Mouse (Mus musculus) ES-E14 (cell line): ENCODE measurements at regions not wholly inside any gene's neighbourhood (a gene's known extent, or its start where the extent isn't known, plus 50 kb on each side); places are given as distances from the start of the nearest gene placed in this dataset.

Experiments used
- CHD2 ChIP-seq: IDR thresholded peaks from 2 replicates; pipeline ENCODE4 v1.6.1; 2014; ENCODE audit warnings: mild to moderate bottlenecking, low read depth, low read length, inconsistent platforms
- HCFC1 ChIP-seq: IDR thresholded peaks from 2 replicates; pipeline ENCODE4 v1.6.1; 2012; ENCODE audit warnings: low read length, inconsistent platforms, borderline replicate concordance; ENCODE audit not compliant: insufficient read depth
- MAFK ChIP-seq: IDR thresholded peaks from 2 replicates; pipeline ENCODE4 v1.6.1; 2014; ENCODE audit warnings: mild to moderate bottlenecking, low read depth, low read length, inconsistent platforms; ENCODE audit not compliant: insufficient read depth
- ZC3H11A ChIP-seq: IDR thresholded peaks from 2 replicates; pipeline ENCODE4 v1.6.1; 2012; ENCODE audit warnings: low read depth, mild to moderate bottlenecking, inconsistent platforms, low read length, borderline replicate concordance
- ZNF384 ChIP-seq: IDR thresholded peaks from 2 replicates; pipeline ENCODE4 v1.6.1; 2012; ENCODE audit warnings: low read depth, low read length, inconsistent platforms

DNA sequence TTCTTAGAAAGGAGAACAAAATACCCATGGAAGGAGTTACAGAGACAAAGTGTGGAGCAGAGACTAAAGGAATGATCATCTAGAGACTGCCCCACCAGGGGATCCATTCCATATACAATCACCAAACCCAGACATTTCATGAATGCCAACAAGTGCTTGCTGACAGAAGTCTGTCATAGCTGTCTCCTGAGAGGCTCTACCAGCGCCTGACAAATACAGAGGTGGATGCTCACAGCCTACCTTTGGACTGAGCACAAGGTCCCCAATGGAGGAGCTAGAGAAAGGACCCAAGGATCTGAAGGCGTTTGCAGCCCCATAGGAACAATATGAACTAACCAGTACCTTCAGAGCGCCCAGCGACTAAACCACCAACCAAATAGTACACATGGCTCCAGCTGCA is 83.6 kb upstream of the Nkx2-2 start:
- TF ChIP-seq ZC3H11A: no peak
- no peak for TF ChIP-seq CHD2
- TF ChIP-seq MAFK: no peak
- no peak for TF ChIP-seq HCFC1
- no peak for TF ChIP-seq ZNF384
